26 mouse cellular contexts compared by ENCODE assay signal in genomic region chr5:20559821-20560220, GRCm38 (mm10).
A peak's percentile ranks its signal among the peaks of the same experiment; 100 is the strongest.
DNase-seq lines count a peak whose midpoint lies in the region; ATAC-seq and TF ChIP-seq lines count a peak whose summit lies in the region.
"Had no signal": no experiment of that assay in that cellular context is flagged by ENCODE, and none has a peak within 500 bp of the region (broad histone marks: within the 10 kb centered on the region; RNA-seq: fewer than 3 reads in every experiment).

No protein-coding gene starts in this region.

- no peaks in the 10 kb centered on the region for H3K9me3 ChIP-seq in hindbrain, postnatal 0 days (ENCODE audit: low read length)
- H3K9me3 ChIP-seq in hindbrain, embryonic 10.5 days, result no peaks in the 10 kb centered on the region
- no peaks in the 10 kb centered on the region for H3K9me3 ChIP-seq in lung, embryonic 16.5 days (ENCODE audit: control insufficient read depth, low read length)
- H3K9me3 ChIP-seq in neural tube, embryonic 14.5 days (ENCODE audit: control insufficient read depth, low read length), result no peaks in the 10 kb centered on the region
- H3K9me3 ChIP-seq: embryonic facial prominence, embryonic 10.5 days; embryonic facial prominence, embryonic 15.5 days; forebrain, embryonic 12.5 days; limb, embryonic 12.5 days; liver, embryonic 15.5 days; stomach, embryonic 15.5 days had no signal

- H3K9ac ChIP-seq in hindbrain, postnatal 0 days (replicated peaks; ENCODE audit: low read length), result no peak overlapping the region
- no peak overlapping the region for H3K9ac ChIP-seq in lung, embryonic 16.5 days (ENCODE audit: low read length)
- H3K9ac ChIP-seq in neural tube, embryonic 14.5 days (replicated peaks; ENCODE audit: low read depth, low read length), result no peak overlapping the region
- H3K9ac ChIP-seq: embryonic facial prominence, embryonic 15.5 days; forebrain, embryonic 12.5 days; limb, embryonic 12.5 days; liver, embryonic 15.5 days; stomach, embryonic 15.5 days had no signal

- no peak overlapping the region for H3K4me3 ChIP-seq in hindbrain, postnatal 0 days (ENCODE audit: low read length)
- H3K4me3 ChIP-seq in hindbrain, embryonic 10.5 days, result no peak overlapping the region
- H3K4me3 ChIP-seq in lung, embryonic 16.5 days (ENCODE audit: low read length), result no peak overlapping the region
- H3K4me3 ChIP-seq in neural tube, embryonic 14.5 days (ENCODE audit: low read depth, low read length), result no peak overlapping the region
- H3K4me3 ChIP-seq: embryonic facial prominence, embryonic 10.5 days; embryonic facial prominence, embryonic 15.5 days; forebrain, embryonic 12.5 days; limb, embryonic 12.5 days; liver, embryonic 15.5 days; megakaryocyte, embryonic 14.5 days; stomach, embryonic 15.5 days had no signal

- 40% methylated on average over 4 of the region's 4 CpGs for WGBS in hindbrain, postnatal 0 days
- 73% methylated on average over 4 of the region's 4 CpGs for WGBS in hindbrain, embryonic 10.5 days
- 53% methylated on average over 4 of the region's 4 CpGs for WGBS in lung, embryonic 16.5 days
- WGBS in neural tube, embryonic 14.5 days, result 62% methylated on average over 4 of the region's 4 CpGs

- no peak overlapping the region for H3K27ac ChIP-seq in hindbrain, postnatal 0 days
- H3K27ac ChIP-seq in hindbrain, embryonic 10.5 days, result no peak overlapping the region
- H3K27ac ChIP-seq in lung, embryonic 16.5 days (ENCODE audit: low read length), result peak overlapping the region; percentile 50
- 0 out of 2 replicates have a peak overlapping the region, but pooled peaks have one; percentile 10 for H3K27ac ChIP-seq in neural tube, embryonic 14.5 days (ENCODE audit: low read depth, low read length)
- H3K27ac ChIP-seq: embryonic facial prominence, embryonic 10.5 days; embryonic facial prominence, embryonic 15.5 days; forebrain, embryonic 12.5 days; kidney, postnatal 0 days; limb, embryonic 12.5 days; liver, embryonic 15.5 days; stomach, embryonic 15.5 days had no signal

- TF ChIP-seq CTCF in hindbrain, postnatal 0 days (IDR thresholded peaks at IDR 0.05; ENCODE audit: low read depth), result no peak

- H3K4me1 ChIP-seq in hindbrain, postnatal 0 days (ENCODE audit: insufficient read depth, low read length), result no peaks in the 10 kb centered on the region
- H3K4me1 ChIP-seq in hindbrain, embryonic 10.5 days (replicated peaks), result no peaks in the 10 kb centered on the region
- H3K4me1 ChIP-seq in lung, embryonic 16.5 days (replicated peaks; ENCODE audit: control insufficient read depth, insufficient read depth, low read length), result 0 out of 2 replicates have a peak, but pooled peaks cover 2% of the 10 kb centered on the region
- no peaks in the 10 kb centered on the region for H3K4me1 ChIP-seq in neural tube, embryonic 14.5 days (ENCODE audit: control insufficient read depth, insufficient read depth, low read length)
- H3K4me1 ChIP-seq: embryonic facial prominence, embryonic 15.5 days; forebrain, embryonic 12.5 days; limb, embryonic 12.5 days; liver, embryonic 15.5 days; megakaryocyte, embryonic 14.5 days; stomach, embryonic 15.5 days had no signal

- DNase-seq in hindbrain, postnatal 0 days (ENCODE audit: low spot score), result peak; percentile 15
- DNase-seq in hindbrain, embryonic 10.5 days (ENCODE audit: low spot score), result no peak
- no peak for DNase-seq in lung, postnatal 10 days
- DNase-seq in neural tube, embryonic 10.5 days (ENCODE audit: extremely low spot score, low spot score), result no peak
- DNase-seq: adrenal gland, postnatal 36 days; B cell, adult 2 months; cerebellum, adult 2 months; cerebellum, postnatal 25 days; gastrocnemius, postnatal 14 days; heart, postnatal 14 days; kidney, adult 8-10 months; kidney, postnatal 4 days; layer of hippocampus, adult 9-11 months; lung, postnatal 4 days; right cerebral cortex, postnatal 25 days had no signal

- 0 out of 2 replicates have a peak, but pooled peaks have one; percentile 55 for ATAC-seq in hindbrain, postnatal 0 days
- ATAC-seq in lung, embryonic 16.5 days (ENCODE audit: low read depth), result no peak
- ATAC-seq in neural tube, embryonic 14.5 days (ENCODE audit: low read depth), result no peak
- ATAC-seq: intestine, embryonic 16.5 days had no signal

- H3K27me3 ChIP-seq in hindbrain, postnatal 0 days (ENCODE audit: insufficient read depth, low read length), result no peaks in the 10 kb centered on the region
- H3K27me3 ChIP-seq in hindbrain, embryonic 10.5 days (ENCODE audit: insufficient read depth, poor library complexity, severe bottlenecking), result no peaks in the 10 kb centered on the region
- no peaks in the 10 kb centered on the region for H3K27me3 ChIP-seq in lung, embryonic 16.5 days (ENCODE audit: control insufficient read depth, insufficient read depth, low read depth, low read length)
- H3K27me3 ChIP-seq in neural tube, embryonic 14.5 days (ENCODE audit: control insufficient read depth, insufficient read depth, low read length), result no peaks in the 10 kb centered on the region
- H3K27me3 ChIP-seq: embryonic facial prominence, embryonic 15.5 days; forebrain, embryonic 12.5 days; limb, embryonic 12.5 days; liver, embryonic 15.5 days; megakaryocyte, embryonic 14.5 days; stomach, embryonic 15.5 days had no signal

- no peak overlapping the region for H3K4me2 ChIP-seq in hindbrain, postnatal 0 days (ENCODE audit: low read depth, low read length)
- no peak overlapping the region for H3K4me2 ChIP-seq in lung, embryonic 16.5 days (ENCODE audit: low read depth, low read length)
- H3K4me2 ChIP-seq in neural tube, embryonic 14.5 days (ENCODE audit: low read depth, low read length), result no peak overlapping the region
- H3K4me2 ChIP-seq: embryonic facial prominence, embryonic 15.5 days; forebrain, embryonic 12.5 days; limb, embryonic 12.5 days; liver, embryonic 15.5 days; stomach, embryonic 15.5 days had no signal

- H3K36me3 ChIP-seq in hindbrain, postnatal 0 days (ENCODE audit: insufficient read depth, low read length), result no peaks in the 10 kb centered on the region; the same call in 1 of the 2 replicates
- no peaks in the 10 kb centered on the region for H3K36me3 ChIP-seq in hindbrain, embryonic 10.5 days
- H3K36me3 ChIP-seq in lung, embryonic 16.5 days (ENCODE audit: control insufficient read depth, insufficient read depth, low read length), result no peaks in the 10 kb centered on the region
- H3K36me3 ChIP-seq in neural tube, embryonic 14.5 days (ENCODE audit: control insufficient read depth, insufficient read depth, low read length), result no peaks in the 10 kb centered on the region
- H3K36me3 ChIP-seq: embryonic facial prominence, embryonic 10.5 days; embryonic facial prominence, embryonic 15.5 days; forebrain, embryonic 12.5 days; limb, embryonic 12.5 days; liver, embryonic 15.5 days; stomach, embryonic 15.5 days had no signal

Comparison
In these comparisons a context has a peak if more than half of its experiments do, and no peak if none do; other contexts are left out.
1. H3K27ac ChIP-seq: peak in lung, embryonic 16.5 days (single experiment) and neural tube, embryonic 14.5 days (single experiment); none in hindbrain, postnatal 0 days (single experiment) and hindbrain, embryonic 10.5 days (single experiment).